Mouse (Mus musculus) activated CD4-positive, CD25-positive, alpha-beta regulatory T cell (primary cell): Measurements from ENCODE around the gene Pou2af1. TPM values are rescaled to one million over a fixed set of nuclear protein-coding genes. Genes with fewer than 3 reads are reported as not detected.

Experiments used
- polyA plus RNA-seq, 2 experiments: library from polyadenylated mRNA; unstranded; fragments of 100-300 nt; shearing (Covaris generic); gene quantifications; one replicate each; pipeline ENCODE4 v1.2.1; 2017

Pou2af1 gene
- polyA plus RNA-seq, result 1 to 10 TPM; 2.5 to 8.1 TPM

DNA sequence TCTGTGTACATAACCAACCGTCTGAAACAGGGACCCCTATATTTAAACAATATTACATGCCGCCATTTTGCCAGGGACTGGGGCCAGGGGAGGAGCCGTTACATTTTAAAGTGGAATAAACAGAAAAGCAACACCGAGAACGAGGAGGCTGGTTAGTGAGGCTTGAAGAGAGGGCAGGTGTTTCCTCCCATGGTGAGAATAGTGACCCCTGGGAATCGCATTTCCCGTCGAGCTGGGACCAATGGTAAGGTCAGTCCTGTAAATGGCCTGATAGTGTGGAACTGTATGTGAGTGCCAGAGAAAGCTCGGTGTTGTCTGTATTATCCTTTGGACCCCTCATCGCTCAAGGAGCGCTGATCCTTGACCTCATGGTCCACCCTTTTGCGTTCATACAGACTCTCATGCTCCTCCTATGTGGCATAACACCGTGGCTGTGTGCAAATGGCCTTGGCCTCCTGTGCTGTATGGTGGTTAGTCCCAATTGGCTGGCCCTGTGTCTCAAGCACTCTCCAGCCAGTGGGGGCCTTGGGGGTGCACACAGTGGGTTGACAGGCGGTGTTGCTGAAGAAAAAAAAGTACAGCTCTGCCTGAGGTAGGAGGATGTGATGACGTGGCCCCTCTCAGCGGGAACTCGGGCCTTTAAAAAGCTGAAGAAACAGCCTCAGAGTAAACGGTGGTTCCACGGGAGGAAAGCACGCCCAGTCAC is at the start of gene Pou2af1:
Gene Pou2af1, plus strand, starts transcription at position 686 of the 706 bp plus-strand sequence.

DNA sequence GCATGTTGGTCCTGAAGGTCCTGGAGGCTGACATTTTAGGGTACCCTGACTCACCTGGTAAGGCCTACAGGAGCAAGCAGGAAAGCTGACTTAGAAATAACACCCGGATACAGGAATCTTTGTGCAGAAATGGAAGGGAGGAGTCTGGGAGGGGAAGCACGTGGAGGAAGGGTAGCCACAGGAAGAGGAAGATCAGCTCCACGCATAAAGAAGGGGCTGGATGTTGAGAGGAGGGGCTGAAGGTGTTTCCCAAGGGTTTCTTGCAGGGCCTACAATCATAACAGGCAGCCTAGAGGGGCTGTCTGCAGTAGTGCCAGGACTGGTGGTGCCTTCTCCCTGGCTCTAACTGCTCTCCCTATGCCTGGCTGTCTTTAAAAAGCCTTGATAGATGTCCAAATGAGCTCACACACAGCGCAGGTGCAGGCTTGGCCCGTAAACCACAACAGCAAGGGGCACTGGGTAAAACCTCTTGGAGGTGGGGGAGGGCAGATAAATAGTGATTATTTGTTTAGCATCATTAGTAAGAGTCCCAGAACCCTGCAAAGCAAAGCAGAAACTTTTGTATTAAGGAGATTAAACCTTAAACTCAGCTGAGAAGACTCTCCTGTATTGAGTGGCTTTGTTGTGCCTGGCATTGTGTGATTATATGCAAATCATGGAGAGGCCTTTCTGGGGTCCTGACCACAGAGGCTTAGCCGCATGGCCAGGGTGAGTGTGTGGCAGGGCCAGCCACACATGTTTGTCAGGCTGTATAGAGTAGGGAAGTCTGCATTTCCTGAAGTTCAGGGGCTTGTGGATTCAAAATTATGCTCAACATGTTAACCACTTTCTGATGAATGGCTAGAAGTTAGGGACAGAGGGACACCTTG is 48.0 kb upstream of the Pou2af1 start, which contains the start of gene Gm32742:
Gene Gm32742, minus strand, starts transcription at position 206 of the 869 bp plus-strand sequence.

DNA sequence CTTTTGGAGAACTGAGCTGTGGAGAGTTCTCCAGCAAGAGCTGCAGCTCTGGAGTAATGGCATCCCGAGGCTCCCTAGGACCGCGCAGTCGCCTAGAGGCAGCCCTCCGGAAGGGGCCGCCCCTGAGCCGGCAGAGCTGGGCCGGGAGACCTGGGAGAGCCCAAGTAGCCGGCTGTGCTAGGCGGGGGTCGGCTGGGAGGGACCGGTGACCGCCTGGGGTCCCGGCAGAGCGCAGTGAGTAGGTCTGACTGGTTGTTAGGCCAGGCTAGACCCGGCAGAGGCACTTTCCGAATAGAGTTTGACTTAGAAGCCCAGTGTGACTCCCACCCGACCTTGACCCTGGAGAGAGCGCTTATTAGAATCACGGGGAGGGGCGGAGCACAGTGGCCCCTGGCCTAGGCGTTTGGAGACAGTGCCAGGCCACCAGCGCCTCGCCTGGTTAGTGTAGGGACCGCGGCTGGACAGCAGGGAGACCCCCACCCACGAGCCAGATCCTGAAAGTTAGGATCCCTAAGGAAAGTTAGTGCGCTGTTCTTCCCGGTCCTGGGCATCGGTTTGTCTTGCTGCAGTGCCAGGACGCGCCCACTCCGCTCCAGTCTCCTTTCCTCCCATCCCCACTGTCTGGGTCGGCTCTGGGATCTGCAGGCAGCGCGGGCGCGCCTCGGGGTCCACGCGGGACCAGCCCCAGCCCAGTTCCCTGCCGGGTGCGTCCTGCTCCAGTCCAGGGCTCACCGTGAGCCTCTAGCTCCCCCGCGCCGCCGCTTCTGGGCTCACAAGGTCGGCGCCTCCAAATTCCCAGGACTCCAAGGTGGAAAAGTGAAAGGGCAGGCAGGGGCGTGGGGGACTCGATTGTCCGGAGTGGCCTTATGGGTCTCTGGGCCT is 65.2 kb downstream of the Pou2af1 start, which contains the start of gene Colca2:
Gene Colca2, minus strand, starts transcription at position 70 of the 882 bp plus-strand sequence.

Other genes with a start within 250 kb of the Pou2af1 start
- 10 to 100 TPM; 30.7 to 32.1 TPM for gene Sik2, start 204.6 kb upstream of the Pou2af1 start, polyA plus RNA-seq
- gene Btg4, start 152.8 kb upstream of the Pou2af1 start, polyA plus RNA-seq, result under 1 TPM in 1 of 2 experiments, not detected in 1; 0.81 TPM
- 1 to 10 TPM in 1 of 2 experiments, not detected in 1; 1.4 TPM for gene Layn, start 136.6 kb upstream of the Pou2af1 start, polyA plus RNA-seq
- not detected for gene 4833427G06Rik, start 111.6 kb upstream of the Pou2af1 start, polyA plus RNA-seq
- gene Gm32742, start 48.2 kb upstream of the Pou2af1 start, polyA plus RNA-seq, result under 1 TPM in 1 of 2 experiments, not detected in 1; 0.04 TPM
- not detected for gene Colca2, start 64.9 kb downstream of the Pou2af1 start, polyA plus RNA-seq
- gene 1810046K07Rik, start 115.2 kb downstream of the Pou2af1 start, polyA plus RNA-seq, result under 1 TPM in 1 of 2 experiments, not detected in 1; 0.26 TPM